ENCODE assay signal across 7 mouse cellular contexts in the genomic region with DNA sequence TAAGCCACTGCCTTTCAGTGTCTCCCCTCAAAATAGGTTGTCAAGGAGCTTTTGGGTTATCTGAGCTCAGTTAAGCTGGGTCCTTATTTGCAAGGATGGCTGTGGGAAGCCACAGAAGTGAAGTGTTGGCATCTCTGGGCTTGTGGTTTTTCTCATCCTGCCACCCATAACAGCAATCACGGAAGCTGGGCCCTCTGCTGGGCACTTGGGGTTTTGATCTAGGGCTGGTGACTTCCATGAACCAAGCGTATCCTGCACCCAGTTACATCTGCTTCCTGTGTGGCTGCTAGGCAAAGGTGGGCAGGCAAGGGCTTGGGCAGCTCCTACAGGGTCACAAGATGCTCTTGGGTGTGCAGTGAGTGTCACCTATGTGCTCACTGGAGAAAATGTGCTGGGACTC. TPM values are rescaled to one million over a fixed set of nuclear protein-coding genes. Genes with fewer than 3 reads are reported as not detected.
DNase-seq lines count a peak whose midpoint lies in the region; TF ChIP-seq lines count a peak whose summit lies in the region.

No protein-coding gene starts in this region.

- H3K4me3 ChIP-seq in cortical plate, adult 2 months (ENCODE audit: insufficient read depth, low read length): no peak overlapping the region

- TF ChIP-seq CTCF in cortical plate, adult 2 months (IDR thresholded peaks at IDR 0.05; ENCODE audit: extremely low read depth, insufficient read depth, low read length): peak; percentile 61

- intact Hi-C loops in gastrocnemius, postnatal 36 days (cut with DNase I): no loop called here
- intact Hi-C loops in heart, postnatal 36 days (cut with DNase I): no loop called here

- no peak overlapping the region for H3K27ac ChIP-seq in cortical plate, adult 2 months (ENCODE audit: insufficient read depth, low read length)

- H3K4me1 ChIP-seq in cortical plate, adult 2 months (ENCODE audit: control insufficient read depth, insufficient read depth, low read length): peaks cover 3% of the 10 kb centered on the region; the same call in 1 of the 2 replicates

- TF ChIP-seq POLR2A in cortical plate, adult 2 months (IDR thresholded peaks at IDR 0.05; ENCODE audit: extremely low read depth, insufficient read depth, low read length): no peak

- peak; percentile 55 for DNase-seq in layer of hippocampus, adult 11-12 months (ENCODE audit: low spot score)
- no peak for DNase-seq in layer of hippocampus, adult 9-11 months
- peak; percentile 11 for DNase-seq in MN1 (ENCODE audit: low spot score)
- peak; percentile 12 for DNase-seq in retina, embryonic 14.5 days (ENCODE audit: low spot score)
- DNase-seq in gastrocnemius, postnatal 36 days: no peak
- DNase-seq in heart, postnatal 36 days: no peak

RNA-seq across cellular contexts. Expression of a gene that starts 49.7 kb away (rescaled TPM):
- 191 and 197 TPM in 2 replicates for polyA plus RNA-seq in cortical plate, adult 2 months (2012; rRNA removed)
- under 1 TPM in 1 of 2 experiments, not detected in 1; 0.20 TPM for total RNA-seq in gastrocnemius, postnatal 36 days (2021)
- total RNA-seq in heart, postnatal 36 days (2021): under 1 TPM; 0.22 to 0.27 TPM

Comparison
In these comparisons a context has a peak if more than half of its experiments do, and no peak if none do; other contexts are left out.
1. DNase-seq: peak in layer of hippocampus, adult 11-12 months (single experiment), MN1 (single experiment) and retina, embryonic 14.5 days (single experiment); none in layer of hippocampus, adult 9-11 months (single experiment), gastrocnemius, postnatal 36 days (0 of 2) and heart, postnatal 36 days (0 of 2).